Mouse (Mus musculus) activated CD4-positive, CD25-positive, alpha-beta regulatory T cell, adult 4 months (primary cell): ENCODE results near the gene Ube2f. TPM values are rescaled to one million over a fixed set of nuclear protein-coding genes. Genes with fewer than 3 reads are reported as not detected.

Experiments
- ATAC-seq: one replicate; pipeline ENCODE4 v1.8.0; 2017
- polyA plus RNA-seq, 2 experiments: library from polyadenylated mRNA; unstranded; fragments of 100-300 nt; shearing (Covaris generic); gene quantifications; one replicate each; pipeline ENCODE4 v1.2.1; 2017

The Ube2f gene
- polyA plus RNA-seq, 2 experiments from 2014 or later: 74.4 to 95.6 TPM

DNA sequence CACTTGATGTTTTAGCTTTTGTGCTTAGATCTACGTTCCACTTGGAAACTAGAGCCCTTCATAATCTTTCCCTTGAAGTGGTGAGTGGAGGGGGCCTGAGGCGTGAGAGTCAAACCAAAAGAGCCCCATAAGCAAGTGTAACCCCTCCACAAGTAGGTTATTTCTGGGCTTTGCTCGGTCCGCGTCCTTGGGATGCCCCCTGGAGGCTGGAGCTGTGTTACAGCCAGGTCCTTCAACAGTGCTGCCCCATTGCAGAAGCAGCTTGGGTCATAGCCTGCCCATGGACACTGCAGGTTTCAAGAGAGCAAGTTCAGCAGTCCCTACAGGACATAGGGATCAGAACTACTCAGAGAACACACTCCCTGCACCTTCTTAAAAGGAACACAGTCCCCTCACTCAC, 11.0 kb upstream of the Ube2f start:
- peak; percentile 66 for ATAC-seq

DNA sequence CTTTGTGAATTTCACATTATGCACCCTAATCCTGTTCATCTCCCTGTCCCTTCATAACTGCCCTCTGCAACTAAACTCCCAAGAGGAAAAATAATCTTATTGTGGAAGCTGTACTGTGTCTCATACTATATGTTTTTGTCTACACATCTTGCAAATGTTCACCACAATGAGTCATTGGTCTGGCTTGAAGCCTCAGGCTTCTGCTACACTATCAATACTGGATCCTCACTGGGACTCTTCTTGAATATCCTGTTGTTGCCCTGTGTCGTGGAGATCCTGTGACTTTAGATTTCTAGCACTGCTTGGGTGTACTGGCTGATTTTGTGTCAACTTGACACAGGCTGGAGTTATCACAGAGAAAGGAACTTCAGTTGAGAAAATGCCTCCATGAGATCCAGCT, 10.3 kb upstream of the Ube2f start:
- no peak for ATAC-seq

DNA sequence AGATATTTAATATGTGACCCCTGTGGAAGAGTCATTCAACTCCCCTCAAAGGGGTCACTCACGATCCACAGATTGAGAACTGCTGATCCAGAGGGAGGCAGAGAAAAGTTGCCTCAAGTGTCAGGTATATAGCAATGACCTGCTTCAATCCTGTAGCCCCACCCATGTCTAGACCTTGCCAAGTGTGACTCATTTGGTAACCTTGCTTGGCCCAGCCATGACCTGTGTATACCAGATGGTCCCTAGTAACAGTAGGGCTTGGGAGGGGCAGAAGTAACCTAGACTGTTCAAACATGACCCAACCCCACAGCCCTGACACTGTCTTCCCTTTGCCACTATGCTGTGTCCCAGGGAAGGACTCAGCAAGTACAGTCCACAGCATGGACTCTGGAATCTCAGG, 9.4 kb upstream of the Ube2f start:
- no peak for ATAC-seq

DNA sequence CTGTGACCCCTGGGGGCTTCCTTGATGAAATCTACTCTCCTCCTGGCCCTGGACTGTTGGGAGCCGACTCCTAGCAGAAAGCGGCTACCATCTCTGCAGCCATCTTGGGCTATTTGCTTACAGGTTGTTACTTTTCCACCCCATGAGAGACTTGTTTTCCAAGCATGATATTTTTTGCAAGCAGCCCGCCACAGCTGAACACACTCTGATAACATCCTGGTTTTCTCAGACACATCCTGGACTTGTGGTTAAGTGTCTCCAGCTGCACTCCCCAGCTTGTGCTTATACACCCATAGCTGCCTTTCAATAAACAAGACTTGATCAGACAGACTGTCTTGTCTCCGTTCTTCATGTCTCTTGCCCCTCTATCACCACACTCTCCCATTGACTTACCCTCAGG, 8.9 kb upstream of the Ube2f start:
- ATAC-seq: no peak

DNA sequence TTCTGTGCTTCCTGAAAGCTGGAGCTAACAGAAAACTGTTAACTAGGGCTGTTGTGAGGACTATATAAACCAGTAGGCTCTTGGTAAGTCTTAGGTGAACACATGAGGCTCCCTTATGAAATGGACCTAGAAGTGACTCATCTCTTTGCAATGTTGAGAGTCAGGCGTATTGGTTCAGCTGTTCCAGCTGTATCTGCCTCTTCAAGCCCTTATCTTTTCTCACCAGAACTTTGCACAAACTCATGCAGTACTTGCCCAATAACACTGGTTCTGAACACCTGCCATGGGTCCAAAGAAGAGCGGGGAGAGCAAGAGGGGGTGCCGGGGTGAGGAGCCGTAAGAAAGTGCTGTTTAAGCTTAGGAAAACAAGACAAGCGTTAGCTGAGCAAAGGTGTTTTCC, 1.9 kb upstream of the Ube2f start:
- ATAC-seq: no peak

DNA sequence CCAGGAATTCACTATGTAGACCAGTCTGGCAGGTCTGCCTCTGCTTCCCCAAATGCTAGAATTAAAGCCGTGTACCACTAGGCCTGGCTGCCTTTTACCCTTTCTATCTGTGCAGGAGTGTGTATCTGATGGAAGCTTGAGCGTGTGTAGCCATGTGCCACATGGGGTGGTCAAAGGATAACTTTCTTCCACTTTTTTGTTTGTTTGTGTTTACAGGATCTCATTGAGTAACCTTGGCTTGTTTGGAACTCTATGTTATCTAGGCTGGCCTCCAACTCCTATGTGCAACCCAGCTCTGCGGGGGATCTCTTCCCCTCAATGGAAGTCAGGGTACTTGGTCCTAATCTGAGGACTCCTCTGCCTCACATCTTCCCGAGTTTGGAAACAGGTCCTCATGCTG, 1.1 kb upstream of the Ube2f start:
- no peak for ATAC-seq

DNA sequence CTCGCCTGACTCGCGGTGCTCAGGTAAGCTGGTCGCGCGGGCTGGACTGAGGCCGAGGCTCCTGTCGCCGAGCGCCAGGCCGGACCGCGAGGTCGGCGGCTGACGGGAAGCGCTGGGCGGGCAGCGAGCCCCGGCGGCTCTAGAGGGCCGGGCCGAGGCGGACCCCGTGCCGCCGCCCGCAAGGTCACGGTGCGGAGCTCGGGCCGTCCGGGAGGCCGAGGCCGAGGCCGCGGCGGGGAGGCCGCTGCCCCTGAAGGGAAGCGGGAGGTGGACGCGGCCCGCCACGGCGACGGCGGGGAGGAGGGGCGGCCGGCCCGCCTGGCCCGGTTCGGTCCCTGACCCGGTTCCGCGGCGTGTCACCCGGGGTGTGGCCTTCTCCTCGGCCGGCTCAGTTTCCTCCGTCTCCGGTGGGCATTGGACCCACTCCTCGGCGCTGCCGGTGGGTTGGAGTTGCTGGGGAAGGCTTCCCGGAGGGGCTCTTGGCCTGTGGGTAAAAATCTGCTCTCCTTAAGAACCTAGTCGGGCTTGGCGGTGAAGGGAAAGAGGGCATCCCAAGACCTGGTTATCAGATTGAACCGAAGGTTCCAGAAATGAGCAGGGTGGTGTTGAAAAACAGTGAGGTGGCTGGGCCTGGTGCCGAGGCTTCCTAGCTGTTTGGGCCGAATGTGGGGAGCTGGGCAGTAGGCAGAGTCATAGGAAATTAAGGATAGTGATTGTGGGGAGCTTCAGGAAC, 477 bp downstream of the Ube2f start:
- peak; percentile 6 for ATAC-seq

DNA sequence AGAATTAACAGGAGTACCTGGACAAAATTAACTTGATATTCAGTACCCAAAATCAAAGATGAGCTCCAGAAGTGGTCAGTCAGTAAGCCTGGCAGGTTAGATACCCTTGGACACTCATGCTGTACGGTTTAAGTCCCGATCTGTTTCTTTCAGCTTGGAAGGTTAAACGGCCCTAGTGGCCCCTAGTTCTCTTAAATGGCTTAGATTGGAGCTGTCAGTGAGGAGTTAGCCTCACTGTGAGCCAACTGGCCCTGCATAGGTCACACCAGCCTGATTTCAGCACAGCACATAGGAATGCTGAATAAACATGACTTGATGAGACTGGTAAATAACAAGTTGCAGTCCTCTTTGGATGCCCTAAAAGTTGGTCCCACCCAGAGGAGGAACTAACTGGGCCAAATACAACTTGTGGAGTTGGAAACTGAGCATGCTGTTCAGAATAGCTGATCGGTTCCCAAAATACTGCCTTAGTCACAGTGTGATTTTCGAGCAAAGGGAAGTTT, 1.1 kb downstream of the Ube2f start:
- no peak for ATAC-seq

DNA sequence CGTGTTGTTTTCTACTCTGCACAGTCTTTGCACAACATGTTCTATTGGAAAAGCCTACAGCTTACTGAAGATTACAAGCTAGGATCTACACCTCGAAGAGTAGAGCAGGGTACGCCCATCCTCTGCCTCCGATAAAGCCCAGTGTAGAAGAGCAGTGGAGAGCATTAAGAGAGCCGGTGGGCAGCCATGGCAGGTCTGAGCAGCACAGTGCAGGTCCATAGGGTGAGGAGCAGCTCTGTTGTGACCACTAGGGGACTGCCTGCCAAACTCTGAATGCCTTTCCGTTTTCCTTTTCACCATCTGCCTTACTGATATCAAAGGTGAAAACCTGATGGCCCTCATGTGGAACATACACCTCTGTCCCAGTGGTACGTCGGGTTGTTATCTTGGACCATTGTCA, 1.8 kb downstream of the Ube2f start:
- ATAC-seq: no peak

DNA sequence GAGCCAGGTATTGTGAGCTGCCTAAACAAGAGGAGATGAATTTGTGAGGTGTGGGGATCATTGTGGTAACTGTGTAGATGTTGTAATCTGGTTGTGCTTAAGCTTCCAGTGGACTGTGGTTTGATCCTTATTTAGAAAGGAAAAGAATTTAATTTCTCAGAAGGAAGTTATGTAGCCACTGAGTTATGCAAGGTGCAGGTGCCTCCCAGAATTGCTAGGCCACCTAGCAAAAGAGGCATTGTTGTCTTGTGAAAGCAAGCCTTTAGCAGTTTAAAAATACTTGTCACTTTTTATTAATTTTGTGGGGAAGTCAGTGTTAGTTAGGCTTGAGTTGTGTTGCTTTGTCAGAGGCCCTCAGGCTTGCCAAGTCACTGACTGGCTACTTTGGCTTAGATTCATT, 7.8 kb downstream of the Ube2f start:
- no peak for ATAC-seq

DNA sequence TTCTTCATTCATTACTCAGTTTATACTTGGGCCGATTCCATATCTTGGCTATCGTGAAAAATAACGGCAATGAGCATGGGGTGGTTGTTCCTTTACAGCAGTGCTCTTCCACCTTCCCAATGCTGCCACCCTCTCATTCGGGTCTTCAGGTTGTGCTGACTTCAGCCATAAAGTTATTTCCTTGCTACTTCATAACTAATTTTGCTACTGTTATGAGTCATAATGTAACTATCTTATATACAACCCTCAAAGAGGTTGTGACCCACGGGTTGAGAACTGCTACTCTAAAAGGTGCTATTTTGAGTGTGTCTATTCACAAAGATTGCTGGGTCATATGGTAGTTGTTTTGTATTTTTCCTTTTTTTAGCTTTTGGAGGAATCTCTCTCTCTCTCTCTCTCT, 9.7 kb downstream of the Ube2f start:
- ATAC-seq: peak; percentile 70

DNA sequence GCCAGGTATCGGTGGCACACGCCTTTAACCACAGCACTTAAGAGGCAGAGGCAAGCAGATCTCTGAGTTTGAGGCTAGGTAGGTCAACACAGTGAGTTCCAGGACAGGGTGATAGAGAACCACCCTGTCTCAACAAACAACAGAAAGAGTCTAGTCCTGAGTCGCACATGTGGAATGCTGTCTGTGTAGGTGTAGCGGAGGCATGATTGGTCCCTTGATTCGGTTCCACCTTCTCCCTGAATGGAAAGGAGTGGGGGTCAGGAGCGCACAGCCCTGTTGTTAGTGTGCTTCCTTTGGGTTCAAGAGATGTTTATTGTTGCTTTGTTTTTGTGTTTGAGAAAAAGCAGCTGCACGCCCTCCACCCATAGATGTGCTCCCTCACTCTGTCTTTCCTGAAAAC, 12.4 kb downstream of the Ube2f start:
- ATAC-seq: no peak

DNA sequence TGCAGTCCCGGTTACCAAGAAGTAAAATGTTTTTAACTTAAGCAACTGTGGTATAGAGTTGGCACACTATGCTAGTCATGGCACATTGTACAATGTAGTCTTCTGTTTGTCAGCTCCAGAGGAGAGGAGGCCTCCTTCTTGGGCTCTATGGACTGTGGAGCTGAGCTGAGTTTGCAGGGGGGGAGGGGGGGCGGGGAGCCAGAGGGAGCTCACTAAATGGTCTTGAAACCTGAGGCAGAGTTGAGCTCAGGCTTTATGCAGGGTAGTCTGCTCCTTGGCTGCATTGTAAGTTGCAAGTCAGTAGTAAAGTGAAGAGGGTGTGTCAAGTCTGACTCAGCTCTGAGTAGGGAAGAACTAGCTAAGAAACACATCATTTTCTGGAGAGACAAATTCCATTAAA, 22.2 kb downstream of the Ube2f start:
- no peak for ATAC-seq

DNA sequence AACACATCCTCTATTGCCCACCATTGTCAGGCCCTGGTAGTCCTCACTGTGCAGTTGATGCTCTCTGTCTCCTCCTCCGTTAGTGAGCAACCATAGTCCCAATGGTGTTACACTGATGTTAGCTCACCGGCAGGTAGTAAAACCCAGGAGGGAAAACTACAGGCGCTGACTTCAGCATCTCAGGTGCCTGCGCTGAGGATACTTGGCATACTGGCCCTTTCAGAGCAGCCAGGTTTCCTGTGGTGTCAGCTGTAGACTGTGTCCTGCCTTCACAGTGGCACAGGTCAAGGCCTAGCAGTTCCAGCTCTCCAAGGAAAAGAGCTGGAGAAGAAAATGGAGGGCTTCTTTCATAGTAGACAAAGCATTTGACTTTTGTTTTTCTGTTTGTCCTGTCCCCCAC, 26.5 kb downstream of the Ube2f start:
- no peak for ATAC-seq

DNA sequence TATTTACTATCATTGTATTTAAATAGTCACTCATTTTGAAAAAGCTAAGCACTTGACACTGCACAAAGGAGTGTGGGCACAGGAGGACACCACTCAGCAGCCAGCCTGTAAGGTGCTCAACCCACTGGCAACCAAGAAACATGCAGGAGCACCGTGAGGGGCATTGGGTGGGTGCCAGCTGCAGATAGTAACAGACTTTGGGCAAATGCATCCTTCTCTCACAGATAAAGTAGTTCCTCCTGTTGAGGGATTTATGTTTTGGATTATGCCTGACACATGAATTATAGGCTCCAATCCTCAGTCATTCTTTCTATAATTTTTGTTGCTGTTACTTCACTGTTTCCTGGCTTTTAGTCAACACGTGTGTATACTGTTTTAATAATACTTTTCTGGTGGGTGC, 27.4 kb downstream of the Ube2f start:
- no peak for ATAC-seq

DNA sequence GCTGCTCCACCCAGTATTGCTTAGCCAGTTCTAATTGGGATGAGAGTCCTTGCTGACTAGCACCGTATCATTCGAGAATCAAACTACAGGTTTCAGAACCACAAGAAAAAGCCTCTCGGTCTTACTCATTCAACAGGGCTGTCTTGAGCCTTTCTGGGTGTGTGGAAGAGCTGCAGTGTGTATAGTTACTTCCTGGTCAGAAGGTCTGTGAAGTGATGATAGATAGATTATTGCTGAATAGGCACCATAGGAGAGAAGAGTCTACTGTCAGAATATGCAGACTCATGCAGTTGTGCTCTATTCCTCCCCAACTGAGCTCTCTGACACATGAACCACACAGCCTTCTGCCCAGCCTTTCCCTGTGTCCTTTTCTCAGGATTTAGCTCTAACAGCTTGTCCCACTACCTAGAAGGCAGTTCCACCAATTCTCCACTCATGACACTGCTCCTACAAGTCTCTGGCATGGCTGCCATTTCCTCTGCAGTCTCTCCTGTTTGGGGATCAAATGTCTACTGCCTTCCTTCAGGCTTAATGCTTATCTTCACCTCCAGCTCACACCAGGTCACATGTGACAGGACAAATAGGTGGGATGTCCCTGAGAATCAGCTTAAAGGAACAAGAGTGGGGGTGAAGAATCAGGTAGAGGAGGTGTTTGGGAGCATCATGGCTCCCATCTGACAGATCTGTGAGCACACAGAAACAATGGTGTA, 28.5 kb downstream of the Ube2f start:
- peak; percentile 60 for ATAC-seq

DNA sequence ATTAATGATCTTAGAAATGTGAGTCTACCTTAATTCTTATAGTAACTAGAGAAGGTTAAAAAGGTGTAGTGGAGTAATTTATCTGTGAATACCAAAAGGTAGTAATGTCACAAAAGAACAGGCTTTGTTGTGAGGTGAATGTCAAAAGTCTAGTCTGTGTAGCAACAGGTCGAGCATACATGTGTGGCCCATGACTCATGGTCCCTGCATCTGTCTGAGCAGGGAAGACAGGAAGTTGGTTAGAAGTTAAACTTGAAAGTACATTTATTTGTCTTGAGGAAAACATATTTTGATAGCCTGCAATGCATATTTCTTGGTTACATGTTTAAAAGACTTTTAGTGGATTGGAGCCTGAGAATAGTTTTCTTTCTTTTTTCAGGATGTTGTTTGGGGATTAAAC, 29.0 kb downstream of the Ube2f start:
- ATAC-seq: peak; percentile 78

DNA sequence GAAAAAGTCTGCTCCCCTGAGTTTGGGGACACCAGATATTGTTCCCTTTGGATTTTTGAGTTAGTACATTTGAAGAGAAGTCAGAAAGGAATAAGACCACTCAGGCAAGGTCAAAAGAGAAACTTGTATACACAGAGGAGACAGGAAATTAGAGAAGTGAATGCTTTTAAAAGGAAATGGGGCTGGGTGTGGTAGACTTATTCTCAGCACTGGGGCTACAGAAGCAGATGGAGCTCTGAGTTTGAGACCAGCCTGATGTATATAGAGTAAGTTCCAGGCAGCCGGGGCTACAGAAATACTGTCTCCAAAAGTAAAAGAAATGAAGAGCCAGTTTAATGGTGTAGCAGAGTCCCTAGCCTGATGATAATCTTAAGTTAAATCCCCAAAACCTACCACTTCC, 32.5 kb downstream of the Ube2f start:
- ATAC-seq: no peak

DNA sequence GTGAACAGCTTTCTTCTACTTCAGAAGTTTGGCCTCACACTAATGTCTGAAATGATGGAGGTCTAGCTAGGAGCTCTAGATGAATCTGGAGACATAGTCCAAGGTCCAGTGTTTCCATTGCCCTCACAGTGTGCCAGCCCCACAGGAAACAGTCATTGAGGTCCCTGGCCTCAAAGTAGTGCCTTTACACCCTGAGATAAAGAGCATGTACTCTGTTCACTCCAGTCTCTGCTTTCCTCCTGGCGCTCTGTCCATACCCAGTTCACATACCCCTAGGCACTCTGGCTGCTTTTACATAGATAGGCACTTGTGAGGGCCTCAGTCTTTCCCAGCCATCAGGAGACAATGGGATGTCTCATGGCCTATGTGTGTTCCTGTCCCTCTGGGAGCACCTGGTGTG, 39.3 kb downstream of the Ube2f start:
- no peak for ATAC-seq

DNA sequence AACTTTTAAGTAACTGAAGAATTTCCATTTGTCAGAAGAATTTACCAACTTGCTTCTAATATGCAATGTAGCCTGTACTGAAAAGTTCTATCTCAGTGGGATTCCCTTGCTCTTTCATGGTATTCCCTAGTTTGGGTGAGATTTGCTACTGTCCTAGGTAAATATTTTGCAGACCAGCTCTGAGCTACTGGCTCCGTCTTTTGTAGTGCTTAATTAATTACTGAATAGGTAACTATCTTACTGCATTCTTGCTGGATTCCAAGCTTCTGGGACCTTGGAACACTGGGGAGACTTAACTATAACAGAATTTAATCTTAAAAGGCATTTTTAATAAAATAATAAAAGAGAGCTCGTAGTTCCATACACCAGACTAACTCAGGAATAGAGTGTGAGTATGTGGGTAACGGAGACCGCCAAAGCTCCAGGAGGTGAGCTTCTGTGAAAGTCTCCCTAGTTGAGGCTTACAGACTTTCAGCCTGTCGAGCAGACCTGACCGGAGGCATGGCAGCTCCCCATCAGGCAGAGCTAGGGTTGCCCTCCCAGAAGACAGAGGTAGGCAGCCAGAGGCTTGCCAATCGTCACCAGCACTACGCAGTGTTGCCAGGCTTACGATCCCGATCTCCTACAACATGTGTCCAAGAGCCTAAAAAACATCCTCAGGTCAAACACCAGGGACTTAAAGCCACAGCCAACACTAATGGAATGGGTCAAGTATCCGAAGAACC, 42.2 kb downstream of the Ube2f start:
- no peak for ATAC-seq

DNA sequence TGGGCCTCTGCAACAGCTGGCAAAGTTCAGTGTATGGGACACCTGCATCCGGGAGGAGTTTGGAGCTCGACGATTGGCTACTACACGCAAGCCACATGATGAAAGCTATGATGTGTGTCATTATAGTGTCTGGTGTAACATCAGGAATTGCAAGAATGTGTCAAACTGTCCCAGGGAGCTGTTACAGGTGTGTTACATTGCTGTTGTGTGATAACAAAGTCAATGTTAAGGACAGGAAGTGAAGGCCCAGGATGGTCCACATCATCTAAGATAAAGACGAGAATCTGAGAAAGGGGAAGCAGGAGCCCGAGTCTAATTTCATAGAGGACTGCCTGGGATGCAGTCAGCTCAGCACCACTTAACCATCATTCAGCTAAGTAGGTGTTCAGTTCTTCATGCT, 45.4 kb downstream of the Ube2f start:
- no peak for ATAC-seq

DNA sequence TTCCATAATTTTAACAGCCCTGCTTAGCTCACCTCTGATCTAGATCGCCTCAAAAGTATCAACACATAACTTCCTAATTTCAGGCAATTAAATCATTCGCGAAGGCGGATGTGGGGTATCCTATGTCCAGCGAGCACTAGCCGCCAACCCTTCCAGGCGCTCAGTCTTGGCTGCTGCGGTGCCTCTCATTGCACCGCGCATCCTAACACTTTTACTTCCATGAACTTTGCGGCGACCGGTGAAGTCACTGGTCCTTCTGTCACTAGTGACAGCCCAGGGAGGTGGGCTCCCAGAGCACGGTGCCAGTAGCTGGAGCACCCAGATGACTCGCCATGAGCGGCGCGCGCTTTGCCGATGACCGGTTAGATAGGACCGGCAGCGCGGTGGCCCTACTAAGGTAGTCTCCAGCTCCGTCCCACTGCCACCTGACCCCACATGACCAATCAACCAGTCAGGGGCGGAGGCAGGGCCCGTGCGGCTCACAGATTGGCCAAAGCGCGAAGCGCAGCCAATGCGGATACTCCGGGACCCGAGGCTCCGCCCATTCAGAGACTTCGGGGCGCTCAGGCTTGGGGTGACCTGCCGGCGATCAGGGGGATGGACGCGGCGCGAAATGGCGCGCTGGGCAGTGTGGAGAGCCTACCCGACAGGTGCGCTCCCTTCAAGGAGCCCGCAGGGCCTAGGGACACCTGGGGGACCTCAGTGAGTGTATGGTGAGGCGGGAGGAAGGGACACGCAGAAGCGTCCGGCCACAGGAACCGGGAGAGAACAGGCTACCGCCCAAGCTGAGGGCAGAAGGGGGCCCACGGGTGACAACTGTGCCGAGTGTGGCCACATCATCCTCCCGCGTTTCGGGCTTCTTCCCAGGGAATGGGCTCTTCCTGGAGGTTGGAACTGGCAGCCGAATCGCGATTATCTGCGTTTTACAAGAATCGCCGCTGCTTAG, 48.0 kb downstream of the Ube2f start, which contains the start of gene Scly:
Scly (plus strand) TSS at position 540 of the 946 bp plus-strand sequence.
- peak; percentile 98 for ATAC-seq
